Mouse (Mus musculus): ENCODE results near the gene Smarcd1.

- TF ChIP-seq CTCF (IDR thresholded peaks at IDR 0.05; ENCODE audit: borderline replicate concordance, extremely low read depth, insufficient read depth, insufficient read length) (no peak), POLR2A (IDR thresholded peaks at IDR 0.05; ENCODE audit: borderline replicate concordance, extremely low read depth, insufficient read depth, insufficient read length, poor library complexity, severe bottlenecking) (no peak)
Observed at GRCm38 (mm10) chr15:99714206-99714605, 12.3 kb downstream of the Smarcd1 start.
